Mouse (Mus musculus): ENCODE results near the gene Adamts4. TPM values are rescaled to one million over a fixed set of nuclear protein-coding genes. Genes with fewer than 3 reads are reported as not detected.
A peak's percentile ranks its signal among the peaks of the same experiment; 100 is the strongest.

Adamts4 gene
- polyA plus RNA-seq, 1 experiment, result 6.7 TPM

GRCm38 (mm10) chr1:171268341-171268740 is 18.1 kb downstream of the Adamts4 start:
- H3K36me3 ChIP-seq (ENCODE audit: control insufficient read depth, insufficient read depth), result no peaks in the 10 kb centered on the region
- no peaks in the 10 kb centered on the region for H3K79me3 ChIP-seq (ENCODE audit: low read depth)
- TF ChIP-seq MAX (IDR thresholded peaks at IDR 0.05) (no peak), CTCF (IDR thresholded peaks at IDR 0.05; ENCODE audit: control insufficient read depth, insufficient read depth, insufficient read length) (no peak), USF1 (IDR thresholded peaks at IDR 0.05; ENCODE audit: low read depth) (no peak), MYOD1 (IDR thresholded peaks at IDR 0.05; ENCODE audit: control insufficient read depth, insufficient read length, low read depth) (no peak), FOSL1 (IDR thresholded peaks at IDR 0.05; ENCODE audit: insufficient read depth, low read length, poor library complexity, severe bottlenecking) (no peak)
- H3K4me3 ChIP-seq (ENCODE audit: insufficient read depth, poor library complexity, severe bottlenecking), result no peak overlapping the region
- peaks cover 14% of the 10 kb centered on the region for H3K79me2 ChIP-seq (ENCODE audit: control insufficient read depth, insufficient read depth)
- no peaks in the 10 kb centered on the region for H3K27me3 ChIP-seq (ENCODE audit: control insufficient read depth, insufficient read depth, insufficient read length)
- H3ac ChIP-seq (ENCODE audit: control insufficient read depth, insufficient read length, low read depth), result no peak overlapping the region

GRCm38 (mm10) chr1:171269848-171270572 is 19.8 kb downstream of the Adamts4 start, which contains the start of gene B4galt3:
Gene B4galt3 (plus strand): TSS chr1:171270328.
- Histone ChIP-seq H3K79me3 (ENCODE audit: low read depth) (no peaks in the 10 kb centered on the region), H3K27me3 (ENCODE audit: control insufficient read depth, insufficient read depth, insufficient read length) (no peaks in the 10 kb centered on the region), H3K36me3 (ENCODE audit: control insufficient read depth, insufficient read depth) (peaks cover 11% of the 10 kb centered on the region), H3ac (ENCODE audit: control insufficient read depth, insufficient read length, low read depth) (peak within 1 kb of the TSS; percentile 89), H3K4me3 (ENCODE audit: insufficient read depth, poor library complexity, severe bottlenecking) (peak within 1 kb of the TSS; percentile 98), H3K79me2 (ENCODE audit: control insufficient read depth, insufficient read depth) (peaks cover 14% of the 10 kb centered on the region)
- TF ChIP-seq MYOG (IDR thresholded peaks at IDR 0.05; ENCODE audit: control insufficient read depth, extremely low read depth, insufficient read length) (no peak), CEBPB (IDR thresholded peaks at IDR 0.05; ENCODE audit: low read depth) (no peak), USF1 (IDR thresholded peaks at IDR 0.05; ENCODE audit: low read depth) (no peak), MAX (IDR thresholded peaks at IDR 0.05) (no peak), CTCF (IDR thresholded peaks at IDR 0.05; ENCODE audit: control insufficient read depth, insufficient read depth, insufficient read length) (no peak), FOSL1 (IDR thresholded peaks at IDR 0.05; ENCODE audit: insufficient read depth, low read length, poor library complexity, severe bottlenecking) (no peak), MYOD1 (IDR thresholded peaks at IDR 0.05; ENCODE audit: control insufficient read depth, insufficient read length, low read depth) (no peak)

GRCm38 (mm10) chr1:171270573-171270900 is 20.3 kb downstream of the Adamts4 start:
- peaks cover 16% of the 10 kb centered on the region for H3K36me3 ChIP-seq (ENCODE audit: control insufficient read depth, insufficient read depth)
- H3K79me3 ChIP-seq (ENCODE audit: low read depth), result no peaks in the 10 kb centered on the region
- H3K79me2 ChIP-seq (ENCODE audit: control insufficient read depth, insufficient read depth), result peaks cover 14% of the 10 kb centered on the region
- H3K27me3 ChIP-seq (ENCODE audit: control insufficient read depth, insufficient read depth, insufficient read length), result no peaks in the 10 kb centered on the region
- TF ChIP-seq MYOD1 (IDR thresholded peaks at IDR 0.05; ENCODE audit: control insufficient read depth, insufficient read length, low read depth) (no peak), MAX (IDR thresholded peaks at IDR 0.05) (no peak), FOSL1 (IDR thresholded peaks at IDR 0.05; ENCODE audit: insufficient read depth, low read length, poor library complexity, severe bottlenecking) (no peak), CTCF (IDR thresholded peaks at IDR 0.05; ENCODE audit: control insufficient read depth, insufficient read depth, insufficient read length) (no peak), USF1 (IDR thresholded peaks at IDR 0.05; ENCODE audit: low read depth) (no peak), CEBPB (IDR thresholded peaks at IDR 0.05; ENCODE audit: low read depth) (no peak), MYOG (IDR thresholded peaks at IDR 0.05; ENCODE audit: control insufficient read depth, extremely low read depth, insufficient read length) (no peak)
- peak overlapping the region; percentile 98 for H3K4me3 ChIP-seq (ENCODE audit: insufficient read depth, poor library complexity, severe bottlenecking)
- H3ac ChIP-seq (ENCODE audit: control insufficient read depth, insufficient read length, low read depth), result peak overlapping the region; percentile 89

GRCm38 (mm10) chr1:171271196-171271595 is 21.0 kb downstream of the Adamts4 start:
- Histone ChIP-seq H3K27me3 (ENCODE audit: control insufficient read depth, insufficient read depth, insufficient read length) (no peaks in the 10 kb centered on the region), H3K79me3 (ENCODE audit: low read depth) (no peaks in the 10 kb centered on the region), H3K4me3 (ENCODE audit: insufficient read depth, poor library complexity, severe bottlenecking) (peak overlapping the region; percentile 98), H3ac (ENCODE audit: control insufficient read depth, insufficient read length, low read depth) (no peak overlapping the region), H3K79me2 (ENCODE audit: control insufficient read depth, insufficient read depth) (peaks cover 14% of the 10 kb centered on the region), H3K36me3 (ENCODE audit: control insufficient read depth, insufficient read depth) (peaks cover 20% of the 10 kb centered on the region)
- TF ChIP-seq MYOG (IDR thresholded peaks at IDR 0.05; ENCODE audit: control insufficient read depth, extremely low read depth, insufficient read length) (no peak), CEBPB (IDR thresholded peaks at IDR 0.05; ENCODE audit: low read depth) (no peak), USF1 (IDR thresholded peaks at IDR 0.05; ENCODE audit: low read depth) (no peak), CTCF (IDR thresholded peaks at IDR 0.05; ENCODE audit: control insufficient read depth, insufficient read depth, insufficient read length) (no peak), FOSL1 (IDR thresholded peaks at IDR 0.05; ENCODE audit: insufficient read depth, low read length, poor library complexity, severe bottlenecking) (no peak), MYOD1 (IDR thresholded peaks at IDR 0.05; ENCODE audit: control insufficient read depth, insufficient read length, low read depth) (no peak), MAX (IDR thresholded peaks at IDR 0.05) (no peak)

- no peak overlapping the region for H3K4me3 ChIP-seq (ENCODE audit: insufficient read depth, poor library complexity, severe bottlenecking)
- no peak overlapping the region for H3ac ChIP-seq (ENCODE audit: control insufficient read depth, insufficient read length, low read depth)
- H3K27me3 ChIP-seq (ENCODE audit: control insufficient read depth, insufficient read depth, insufficient read length), result no peaks in the 10 kb centered on the region
- H3K79me2 ChIP-seq (ENCODE audit: control insufficient read depth, insufficient read depth), result peaks cover 14% of the 10 kb centered on the region
- TF ChIP-seq CEBPB (IDR thresholded peaks at IDR 0.05; ENCODE audit: low read depth) (no peak), FOSL1 (IDR thresholded peaks at IDR 0.05; ENCODE audit: insufficient read depth, low read length, poor library complexity, severe bottlenecking) (no peak), USF1 (IDR thresholded peaks at IDR 0.05; ENCODE audit: low read depth) (no peak), CTCF (IDR thresholded peaks at IDR 0.05; ENCODE audit: control insufficient read depth, insufficient read depth, insufficient read length) (no peak), MYOD1 (IDR thresholded peaks at IDR 0.05; ENCODE audit: control insufficient read depth, insufficient read length, low read depth) (no peak), MAX (IDR thresholded peaks at IDR 0.05) (no peak), MYOG (IDR thresholded peaks at IDR 0.05; ENCODE audit: control insufficient read depth, extremely low read depth, insufficient read length) (no peak)
- peaks cover 24% of the 10 kb centered on the region for H3K36me3 ChIP-seq (ENCODE audit: control insufficient read depth, insufficient read depth)
- no peaks in the 10 kb centered on the region for H3K79me3 ChIP-seq (ENCODE audit: low read depth)
Measured at GRCm38 (mm10) chr1:171271622-171272021, 21.4 kb downstream of the Adamts4 start.

Measured in C2C12 (cell line).